Mouse (Mus musculus) bone marrow, adult 2 months (tissue): ENCODE measurements around the gene Pitx3. TPM values are rescaled to one million over a fixed set of nuclear protein-coding genes. Genes with fewer than 3 reads are reported as not detected.
A peak's percentile ranks its signal among the peaks of the same experiment; 100 is the strongest.
"Not testable (repeated sequence)": the region's sequence is repeated elsewhere in the genome, so short reads cannot be mapped to it uniquely, and the experiment has no call there.

Source experiments
- H3K27ac ChIP-seq: fragments of 200-500 bp; 2 replicates; pipeline ENCODE4 v1.5.1; 2012; ENCODE audit warnings: low read depth, mild to moderate bottlenecking, control low read depth, inconsistent platforms, low read length; ENCODE audit not compliant: control insufficient read depth, poor library complexity, insufficient read depth
- H3K4me1 ChIP-seq: fragments of 200-500 bp; 2 replicates; pipeline ENCODE4 v1.6.1; 2011; ENCODE audit warnings: low read length; ENCODE audit not compliant: control insufficient read depth, insufficient read depth
- H3K4me3 ChIP-seq: fragments of 200-500 bp; replicated peaks from 2 replicates; pipeline ENCODE3; 2011; ENCODE audit warnings: mild to moderate bottlenecking, low read depth, low read length, control low read depth; ENCODE audit not compliant: control insufficient read depth
- CTCF ChIP-seq: fragments of 200-500 bp; IDR thresholded peaks from 2 replicates; pipeline ENCODE4 v1.5.1; 2011; ENCODE audit warnings: low read length, control low read depth; ENCODE audit not compliant: control insufficient read depth, insufficient read depth
- POLR2A ChIP-seq: fragments of 200-500 bp; IDR thresholded peaks from 2 replicates; pipeline ENCODE4 v1.6.1; 2011; ENCODE audit warnings: low read depth, mild to moderate bottlenecking, control low read depth, low read length, borderline replicate concordance; ENCODE audit not compliant: control insufficient read depth
- WGBS: fragments of 180-500 bp; shearing (Covaris S2); methylation state at CpG from one replicate; pipeline ENCODE4 v1.1.7; 2018; 5-methylcytosine and 5-hydroxymethylcytosine counted together
- polyA plus RNA-seq: library from polyadenylated mRNA; stranded (reverse); fragments of >200 nt; gene quantifications from 2 replicates; pipeline ENCODE4 v1.2.4, GENCODE M21; 2011; ENCODE audit warnings: low replicate concordance; ENCODE audit not compliant: missing spikeins, insufficient read depth, insufficient read length

Gene Pitx3
- polyA plus RNA-seq, 1 experiment = not detected

GRCm38 (mm10) chr19:46136639-46137580 is 11.2 kb downstream of the Pitx3 start:
- 2% methylated on average over 49 of the region's 49 CpGs for WGBS
- TF ChIP-seq CTCF (peak; percentile 90), POLR2A (no peak)
- H3K27ac ChIP-seq = no peak overlapping the region
- no peaks in the 10 kb centered on the region; the same call in 1 of the 2 replicates for H3K4me1 ChIP-seq
- peak overlapping the region; percentile 48 for H3K4me3 ChIP-seq

- WGBS = 2% methylated on average over 79 of the region's 79 CpGs
- no peak for TF ChIP-seq POLR2A
- peak; percentile 60 for TF ChIP-seq CTCF
Measured at GRCm38 (mm10) chr19:46135789-46136638, 12.1 kb downstream of the Pitx3 start.

DNA sequence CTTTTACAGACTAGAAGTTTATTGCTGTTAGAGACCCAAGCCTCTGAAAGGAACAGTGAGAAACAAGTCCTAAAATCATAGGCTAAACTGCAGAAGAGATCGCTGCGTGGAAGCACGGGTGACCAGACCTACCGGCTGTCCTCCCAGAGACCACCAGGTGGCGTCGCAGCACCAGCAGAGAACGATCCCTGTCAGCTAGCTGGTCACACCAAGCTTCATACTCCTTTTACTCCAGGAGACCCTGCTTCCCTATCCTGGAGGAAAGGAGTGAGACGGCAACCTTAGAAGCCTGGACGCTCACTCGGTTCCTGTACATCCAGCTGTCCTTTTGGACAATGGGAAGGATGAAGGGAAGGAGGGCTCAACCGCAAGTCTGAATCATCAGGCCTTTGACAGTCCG is 12.8 kb downstream of the Pitx3 start:
- Histone ChIP-seq H3K27ac (no peak overlapping the region), H3K4me1 (no peaks in the 10 kb centered on the region; the same call in 1 of the 2 replicates), H3K4me3 (no peak overlapping the region)
- TF ChIP-seq CTCF = peak; percentile 95
- no peak for TF ChIP-seq POLR2A
- 4% methylated on average over 12 of the region's 12 CpGs for WGBS

More at GRCm38 (mm10) chr19:46135789-46136638, 12.1 kb downstream of the Pitx3 start:
- H3K4me1 ChIP-seq = no peaks in the 10 kb centered on the region; the same call in 1 of the 2 replicates
- H3K4me3 ChIP-seq = peak overlapping the region; percentile 48
- H3K27ac ChIP-seq = no peak overlapping the region

DNA sequence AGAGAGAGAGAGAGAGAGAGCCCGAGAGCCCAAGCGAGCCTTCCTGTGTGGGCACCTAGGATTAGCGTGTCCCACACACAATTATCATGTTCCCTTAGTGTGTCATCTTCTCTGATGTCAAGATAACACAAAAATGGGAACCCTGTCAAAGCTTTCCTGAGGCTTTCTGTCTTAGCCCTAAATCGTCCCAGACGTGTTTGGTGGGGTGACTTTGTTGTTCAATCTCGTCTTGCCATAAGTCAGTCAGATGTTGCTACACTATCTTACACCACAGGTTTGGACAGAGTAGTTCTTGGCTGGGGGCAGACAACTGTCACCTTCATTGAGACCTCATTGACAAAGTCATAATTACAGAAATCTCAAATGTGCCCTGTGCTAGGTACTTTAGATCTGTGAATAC is 15.5 kb downstream of the Pitx3 start:
- H3K27ac ChIP-seq = no peak overlapping the region
- 15% methylated on average over 6 of the region's 6 CpGs for WGBS
- TF ChIP-seq POLR2A = no peak
- no peak for TF ChIP-seq CTCF
- H3K4me1 ChIP-seq = no peaks in the 10 kb centered on the region; the same call in 1 of the 2 replicates
- H3K4me3 ChIP-seq = no peak overlapping the region

DNA sequence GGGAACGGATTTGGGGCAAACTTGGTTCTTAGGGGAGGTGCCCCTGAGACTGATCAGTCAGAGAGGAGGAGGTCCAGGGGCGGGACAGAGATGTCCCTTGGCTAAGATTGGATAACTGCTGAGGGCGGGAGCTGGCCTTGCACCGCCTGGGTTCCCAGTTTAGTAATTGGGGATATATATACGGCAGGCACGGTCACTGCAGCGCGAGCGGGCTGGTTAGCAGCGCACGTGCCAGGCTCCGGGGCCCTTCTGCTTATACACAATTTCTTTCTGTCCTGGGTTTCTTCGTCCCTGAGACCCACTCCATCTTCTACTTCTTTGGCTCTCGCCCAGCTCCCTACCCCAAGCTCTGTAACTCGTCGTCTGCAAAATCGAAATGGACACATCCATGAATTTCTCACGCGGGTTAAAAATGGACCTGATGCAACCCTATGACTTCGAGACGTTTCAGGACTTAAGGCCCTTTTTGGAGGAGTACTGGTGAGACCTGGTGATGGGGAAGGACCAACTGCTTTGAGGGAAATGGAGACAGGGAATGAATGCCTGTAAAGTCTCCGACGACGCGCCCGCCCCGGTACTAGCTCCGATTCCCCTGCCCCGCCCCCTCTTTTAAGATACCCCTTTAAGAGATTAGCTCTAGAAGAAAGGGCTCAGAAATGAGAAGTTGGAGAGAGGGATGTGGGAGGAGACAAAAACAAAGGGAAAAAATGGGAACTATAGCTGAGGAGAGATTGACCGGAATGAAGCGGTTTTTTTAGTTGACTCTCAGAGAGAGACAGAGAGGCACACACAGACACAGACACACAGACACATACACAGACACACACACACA is 16.2 kb downstream of the Pitx3 start, which contains the start of gene Elovl3:
Gene Elovl3 (plus strand): TSS at position 204 of the 832 bp plus-strand sequence.
- WGBS = 1% methylated on average over 31 of the region's 31 CpGs
- Histone ChIP-seq H3K4me3 (no peak within 1 kb of the TSS), H3K4me1 (no peaks in the 10 kb centered on the region), H3K27ac (no peak within 1 kb of the TSS)
- TF ChIP-seq CTCF (no peak), POLR2A (no peak)

GRCm38 (mm10) chr19:46131283-46131682 is 16.8 kb downstream of the Pitx3 start:
- Histone ChIP-seq H3K4me3 (no peak overlapping the region), H3K4me1 (no peaks in the 10 kb centered on the region), H3K27ac (no peak overlapping the region)
- WGBS = 13% methylated on average over 8 of the region's 8 CpGs
- TF ChIP-seq CTCF (no peak), POLR2A (no peak)

- H3K4me3 ChIP-seq, H3K4me1 ChIP-seq, H3K27ac ChIP-seq: not testable (repeated sequence)
- WGBS = 66% methylated on average over 6 of the region's 6 CpGs
Measured at GRCm38 (mm10) chr19:46129737-46130136, 18.4 kb downstream of the Pitx3 start.

DNA sequence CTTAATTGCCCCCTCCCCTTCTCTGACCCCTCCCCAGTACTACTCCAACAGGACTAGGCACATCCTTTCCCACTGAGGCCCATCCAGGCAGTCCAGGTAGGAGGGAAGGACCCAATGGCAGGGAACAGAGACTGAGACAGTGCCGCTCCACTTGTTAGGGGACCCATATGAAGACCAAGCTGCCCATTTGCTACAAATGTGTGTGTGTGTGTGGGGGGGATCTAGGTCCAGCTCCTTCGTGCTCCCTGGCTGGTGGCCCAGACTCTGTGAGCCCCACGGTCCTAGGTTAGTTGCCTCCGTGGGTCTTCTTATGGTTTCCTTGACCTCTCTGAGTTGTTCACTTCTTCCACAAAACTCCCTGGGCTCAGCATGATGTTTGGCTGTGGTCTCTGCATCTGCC is 21.8 kb downstream of the Pitx3 start:
- WGBS = 73% methylated on average over 4 of the region's 4 CpGs
- no peak for TF ChIP-seq CTCF
- H3K4me1 ChIP-seq = no peaks in the 10 kb centered on the region
- H3K27ac ChIP-seq = no peak overlapping the region
- H3K4me3 ChIP-seq = no peak overlapping the region
